Mouse (Mus musculus) olfactory bulb, adult 2 months (tissue): ENCODE data around the gene Hvcn1.

ENCODE experiments used
- CTCF ChIP-seq: fragments of 200-500 bp; IDR thresholded peaks from 2 replicates; pipeline ENCODE4 v1.5.1; 2012; ENCODE audit warnings: low read depth, mild to moderate bottlenecking, low read length, moderate library complexity; ENCODE audit not compliant: insufficient read depth
- POLR2A ChIP-seq: fragments of 200-500 bp; IDR thresholded peaks from 2 replicates; pipeline ENCODE4 v1.6.1; 2012; ENCODE audit warnings: mild to moderate bottlenecking, low read depth, low read length, moderate library complexity; ENCODE audit not compliant: insufficient read depth

DNA sequence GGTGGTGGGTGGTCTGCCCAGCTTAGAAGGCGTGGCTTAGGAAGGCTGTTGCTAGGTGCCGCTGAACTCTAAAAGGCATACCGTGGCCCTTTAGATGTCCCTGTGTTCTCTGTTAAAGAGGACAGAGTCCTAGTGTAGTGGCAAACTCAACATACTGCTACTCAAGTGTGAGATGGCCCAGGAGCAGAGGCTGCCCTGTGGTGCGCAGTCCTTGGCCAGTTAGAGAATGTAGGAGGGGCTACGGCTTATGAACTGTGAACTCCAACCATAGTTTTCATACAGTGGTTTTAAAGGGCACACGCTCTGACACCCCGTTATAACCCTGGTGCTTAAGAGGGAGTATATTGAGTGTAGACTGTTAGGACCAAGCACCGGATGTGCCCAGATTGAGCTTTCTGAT is 35.5 kb upstream of the Hvcn1 start:
- TF ChIP-seq POLR2A = no peak
- TF ChIP-seq CTCF = no peak
